In the genomic region with DNA sequence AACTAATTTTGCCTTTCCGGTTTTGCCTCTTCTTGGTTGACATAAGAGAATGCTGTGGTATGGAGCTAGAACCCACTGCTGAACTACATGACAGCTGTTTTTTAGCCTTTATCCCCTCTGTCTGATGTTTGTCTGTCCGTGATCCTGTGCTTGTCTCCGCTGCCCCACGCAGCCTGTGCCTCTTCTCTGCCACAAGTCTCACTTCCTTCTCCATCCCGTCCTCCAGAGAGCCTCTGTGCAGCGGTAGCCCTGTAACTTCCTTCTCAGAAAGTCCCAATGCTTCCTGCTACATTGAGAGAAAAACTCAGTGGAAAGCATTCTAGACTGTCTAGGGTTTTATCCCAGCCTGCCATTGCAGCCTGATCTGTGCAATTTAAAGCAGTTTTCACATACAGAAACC, we compare ENCODE assay signal across 8 mouse cellular contexts. TPM values are rescaled to one million over a fixed set of nuclear protein-coding genes. Genes with fewer than 3 reads are reported as not detected.
DNase-seq lines count a peak whose midpoint lies in the region; ATAC-seq and TF ChIP-seq lines count a peak whose summit lies in the region.

No protein-coding gene starts in this region.

- H3K36me3 ChIP-seq in neural tube, embryonic 11.5 days (ENCODE audit: control insufficient read depth, insufficient read depth, low read length) = peaks cover 17% of the 10 kb centered on the region
- peaks cover 56% of the 10 kb centered on the region for H3K36me3 ChIP-seq in forebrain, embryonic 12.5 days (replicated peaks)
- peaks cover 41% of the 10 kb centered on the region for H3K36me3 ChIP-seq in liver, embryonic 11.5 days (ENCODE audit: control insufficient read depth, insufficient read depth, low read length)
- H3K36me3 ChIP-seq in small intestine, adult 2 months (ENCODE audit: control insufficient read depth, insufficient read depth, low read length) = peaks cover 43% of the 10 kb centered on the region

- H3K4me3 ChIP-seq in neural tube, embryonic 11.5 days (ENCODE audit: low read depth, low read length) = peak overlapping the region; percentile 100
- H3K4me3 ChIP-seq in forebrain, embryonic 12.5 days (replicated peaks) = peak overlapping the region; percentile 78
- peak overlapping the region; percentile 78 for H3K4me3 ChIP-seq in liver, embryonic 11.5 days (ENCODE audit: low read depth, low read length)
- H3K4me3 ChIP-seq in small intestine, adult 2 months (ENCODE audit: low read depth, low read length) = peak overlapping the region; percentile 43

- intact Hi-C loops in gastrocnemius, postnatal 36 days (cut with DNase I) = no loop called here

- no peak for TF ChIP-seq POLR2A in small intestine, adult 2 months (IDR thresholded peaks at IDR 0.05; ENCODE audit: low read depth, low read length)

- no peaks in the 10 kb centered on the region for H3K27me3 ChIP-seq in neural tube, embryonic 11.5 days (ENCODE audit: control insufficient read depth, insufficient read depth, low read length)
- no peaks in the 10 kb centered on the region for H3K27me3 ChIP-seq in forebrain, embryonic 12.5 days
- H3K27me3 ChIP-seq in liver, embryonic 11.5 days (replicated peaks; ENCODE audit: control insufficient read depth, insufficient read depth, low read length) = no peaks in the 10 kb centered on the region
- H3K27me3 ChIP-seq in small intestine, adult 2 months (ENCODE audit: control insufficient read depth, insufficient read depth, low read length) = no peaks in the 10 kb centered on the region

- H3K4me2 ChIP-seq in neural tube, embryonic 11.5 days (ENCODE audit: low read depth) = peak overlapping the region; percentile 94
- peak overlapping the region; percentile 88 for H3K4me2 ChIP-seq in forebrain, embryonic 12.5 days
- H3K4me2 ChIP-seq in liver, embryonic 11.5 days = peak overlapping the region; percentile 79

- 86% methylated on average over 6 of the region's 6 CpGs for WGBS in neural tube, embryonic 11.5 days
- WGBS in forebrain, embryonic 12.5 days = 90% methylated on average over 6 of the region's 6 CpGs
- 36% methylated on average over 6 of the region's 6 CpGs for WGBS in liver, embryonic 11.5 days
- WGBS in small intestine, adult 2 months = 22% methylated on average over 6 of the region's 6 CpGs

- H3K9ac ChIP-seq in neural tube, embryonic 11.5 days (ENCODE audit: low read length) = no peak overlapping the region
- no peak overlapping the region for H3K9ac ChIP-seq in forebrain, embryonic 12.5 days
- peak overlapping the region; percentile 90 for H3K9ac ChIP-seq in liver, embryonic 11.5 days (ENCODE audit: low read depth, low read length)

- no peak for TF ChIP-seq CTCF in small intestine, adult 2 months (IDR thresholded peaks at IDR 0.05; ENCODE audit: extremely low read depth, insufficient read length, insufficient replicate concordance, low read depth, low read length)

- peaks cover 10% of the 10 kb centered on the region for H3K4me1 ChIP-seq in neural tube, embryonic 11.5 days (ENCODE audit: control insufficient read depth, insufficient read depth, low read length)
- peaks cover 19% of the 10 kb centered on the region for H3K4me1 ChIP-seq in forebrain, embryonic 12.5 days
- H3K4me1 ChIP-seq in liver, embryonic 11.5 days (replicated peaks; ENCODE audit: control insufficient read depth, insufficient read depth, low read length) = peaks cover 26% of the 10 kb centered on the region
- peaks cover 15% of the 10 kb centered on the region for H3K4me1 ChIP-seq in small intestine, adult 2 months (ENCODE audit: control insufficient read depth, insufficient read depth, insufficient read length, low read length)

- H3K27ac ChIP-seq in neural tube, embryonic 11.5 days (ENCODE audit: low read depth, low read length) = no peak overlapping the region
- no peak overlapping the region for H3K27ac ChIP-seq in forebrain, embryonic 12.5 days
- no peak overlapping the region for H3K27ac ChIP-seq in liver, embryonic 11.5 days (ENCODE audit: low read depth, low read length)
- H3K27ac ChIP-seq in small intestine, adult 2 months (ENCODE audit: insufficient read depth, low read depth, low read length) = 0 out of 2 replicates have a peak overlapping the region, but pooled peaks have one; percentile 21

- ATAC-seq in neural tube, embryonic 11.5 days (ENCODE audit: insufficient read depth, low FRiP score, low TSS enrichment) = no peak
- no peak for ATAC-seq in forebrain, embryonic 12.5 days (ENCODE audit: low FRiP score)
- no peak for ATAC-seq in liver, embryonic 11.5 days (replicated peaks; ENCODE audit: low FRiP score)

- no peaks in the 10 kb centered on the region for H3K9me3 ChIP-seq in neural tube, embryonic 11.5 days (ENCODE audit: control insufficient read depth, low read length)
- no peaks in the 10 kb centered on the region for H3K9me3 ChIP-seq in forebrain, embryonic 12.5 days
- no peaks in the 10 kb centered on the region for H3K9me3 ChIP-seq in liver, embryonic 11.5 days (ENCODE audit: control insufficient read depth, low read length)

- no peak for DNase-seq in neural tube, embryonic 11.5 days (ENCODE audit: low spot score)
- DNase-seq in neural tube, embryonic 10.5 days (ENCODE audit: extremely low spot score, low spot score) = no peak
- no peak for DNase-seq in liver, embryonic 11.5 days (ENCODE audit: low spot score)
- no peak for DNase-seq in layer of hippocampus, postnatal 10 days (ENCODE audit: low spot score in 2 of 2)
- no peak for DNase-seq in cerebellum, adult 11-12 months
- no peak for DNase-seq in gastrocnemius, postnatal 36 days

RNA-seq across cellular contexts. Expression of gene Arpc4, which starts 1.3 kb away (rescaled TPM):
- 202 and 215 TPM in 2 replicates for polyA plus RNA-seq in neural tube, embryonic 11.5 days (2014; fragmentation: Nextera tagmentation; extraction: Ambion mirVana)
- 327 and 333 TPM in 2 replicates for polyA plus RNA-seq in forebrain, embryonic 12.5 days (2016; fragmentation: Nextera tagmentation; extraction: Ambion mirVana)
- polyA plus RNA-seq in liver, embryonic 11.5 days (2014; fragmentation: Nextera tagmentation; extraction: Ambion mirVana) = 239 and 241 TPM in 2 replicates
- polyA plus RNA-seq in small intestine, adult 2 months (2012; rRNA removed) = 45.9 and 96.0 TPM in 2 replicates
- 100 to 1,000 TPM; 324 to 337 TPM for total RNA-seq in layer of hippocampus, postnatal 10 days (2021)
- 10 to 100 TPM; 49.1 to 50.7 TPM for total RNA-seq in gastrocnemius, postnatal 36 days (2021)

RNA-seq across cellular contexts. Expression of gene Tada3, which starts 1.6 kb away (rescaled TPM):
- polyA plus RNA-seq in neural tube, embryonic 11.5 days (2014; fragmentation: Nextera tagmentation; extraction: Ambion mirVana) = 56.3 and 60.7 TPM in 2 replicates
- polyA plus RNA-seq in forebrain, embryonic 12.5 days (2016; fragmentation: Nextera tagmentation; extraction: Ambion mirVana) = 67.6 and 70.7 TPM in 2 replicates
- polyA plus RNA-seq in liver, embryonic 11.5 days (2014; fragmentation: Nextera tagmentation; extraction: Ambion mirVana) = 43.8 and 49.7 TPM in 2 replicates
- polyA plus RNA-seq in small intestine, adult 2 months (2012; rRNA removed) = 10.9 and 24.5 TPM in 2 replicates
- 10 to 100 TPM; 51.0 to 58.4 TPM for total RNA-seq in layer of hippocampus, postnatal 10 days (2021)
- total RNA-seq in gastrocnemius, postnatal 36 days (2021) = 10 to 100 TPM; 11.5 to 13.3 TPM

RNA-seq across cellular contexts. Expression of gene Ttll3, which starts 9.8 kb away (rescaled TPM):
- polyA plus RNA-seq in neural tube, embryonic 11.5 days (2014; fragmentation: Nextera tagmentation; extraction: Ambion mirVana) = 3.4 and 4.3 TPM in 2 replicates
- 6.5 and 7.0 TPM in 2 replicates for polyA plus RNA-seq in forebrain, embryonic 12.5 days (2016; fragmentation: Nextera tagmentation; extraction: Ambion mirVana)
- polyA plus RNA-seq in liver, embryonic 11.5 days (2014; fragmentation: Nextera tagmentation; extraction: Ambion mirVana) = 1.6 and 2.4 TPM in 2 replicates
- 5.9 and 14.9 TPM in 2 replicates for polyA plus RNA-seq in small intestine, adult 2 months (2012; rRNA removed)
- total RNA-seq in layer of hippocampus, postnatal 10 days (2021) = 10 to 100 TPM; 11.2 to 13.2 TPM
- under 1 TPM; 0.42 to 0.66 TPM for total RNA-seq in gastrocnemius, postnatal 36 days (2021)

RNA-seq across cellular contexts. Expression of gene Camk1, which starts 35.5 kb away (rescaled TPM):
- 50.8 and 56.0 TPM in 2 replicates for polyA plus RNA-seq in neural tube, embryonic 11.5 days (2014; fragmentation: Nextera tagmentation; extraction: Ambion mirVana)
- polyA plus RNA-seq in forebrain, embryonic 12.5 days (2016; fragmentation: Nextera tagmentation; extraction: Ambion mirVana) = 57.9 and 59.1 TPM in 2 replicates
- 48.5 and 49.1 TPM in 2 replicates for polyA plus RNA-seq in liver, embryonic 11.5 days (2014; fragmentation: Nextera tagmentation; extraction: Ambion mirVana)
- polyA plus RNA-seq in small intestine, adult 2 months (2012; rRNA removed) = 16.6 and 19.2 TPM in 2 replicates
- total RNA-seq in layer of hippocampus, postnatal 10 days (2021) = 10 to 100 TPM; 59.5 to 64.3 TPM
- total RNA-seq in gastrocnemius, postnatal 36 days (2021) = 10 to 100 TPM; 35.9 to 37.7 TPM

RNA-seq across cellular contexts. Expression of gene Rpusd3, which starts 39.9 kb away (rescaled TPM):
- 27.7 and 27.9 TPM in 2 replicates for polyA plus RNA-seq in neural tube, embryonic 11.5 days (2014; fragmentation: Nextera tagmentation; extraction: Ambion mirVana)
- 23.8 and 28.1 TPM in 2 replicates for polyA plus RNA-seq in forebrain, embryonic 12.5 days (2016; fragmentation: Nextera tagmentation; extraction: Ambion mirVana)
- 27.4 and 32.1 TPM in 2 replicates for polyA plus RNA-seq in liver, embryonic 11.5 days (2014; fragmentation: Nextera tagmentation; extraction: Ambion mirVana)
- 25.8 and 71.6 TPM in 2 replicates for polyA plus RNA-seq in small intestine, adult 2 months (2012; rRNA removed)
- 10 to 100 TPM; 21.3 to 26.9 TPM for total RNA-seq in layer of hippocampus, postnatal 10 days (2021)
- total RNA-seq in gastrocnemius, postnatal 36 days (2021) = 1 to 10 TPM; 8.1 to 8.9 TPM

Comparison
In these comparisons a context has a peak if more than half of its experiments do, and no peak if none do; other contexts are left out.
1. H3K4me3 ChIP-seq: peak in every context shown above with its lines; median percentile 100 in neural tube, embryonic 11.5 days; 78 in forebrain, embryonic 12.5 days; 78 in liver, embryonic 11.5 days; 43 in small intestine, adult 2 months.